Mouse (Mus musculus): ENCODE results near the gene Ntrk2.

Ntrk2 gene

GRCm38 (mm10) chr13:59110107-59110506, 303.7 kb downstream of the Ntrk2 start:
- DNase-seq (ENCODE audit: low read depth, low spot score): no peak

- no peak for DNase-seq (ENCODE audit: low read depth, low spot score)
These were observed 308.3 kb downstream of the Ntrk2 start for GRCm38 (mm10) chr13:59114684-59115083.

- no peak for DNase-seq (ENCODE audit: low read depth, low spot score)
These were observed 309.2 kb downstream of the Ntrk2 start for GRCm38 (mm10) chr13:59115551-59115950.

GRCm38 (mm10) chr13:59117233-59117632, 310.9 kb downstream of the Ntrk2 start:
- no peak for DNase-seq (ENCODE audit: low read depth, low spot score)

- no peak for DNase-seq (ENCODE audit: low read depth, low spot score)
These were observed 313.4 kb downstream of the Ntrk2 start for GRCm38 (mm10) chr13:59119596-59120394.

DNA sequence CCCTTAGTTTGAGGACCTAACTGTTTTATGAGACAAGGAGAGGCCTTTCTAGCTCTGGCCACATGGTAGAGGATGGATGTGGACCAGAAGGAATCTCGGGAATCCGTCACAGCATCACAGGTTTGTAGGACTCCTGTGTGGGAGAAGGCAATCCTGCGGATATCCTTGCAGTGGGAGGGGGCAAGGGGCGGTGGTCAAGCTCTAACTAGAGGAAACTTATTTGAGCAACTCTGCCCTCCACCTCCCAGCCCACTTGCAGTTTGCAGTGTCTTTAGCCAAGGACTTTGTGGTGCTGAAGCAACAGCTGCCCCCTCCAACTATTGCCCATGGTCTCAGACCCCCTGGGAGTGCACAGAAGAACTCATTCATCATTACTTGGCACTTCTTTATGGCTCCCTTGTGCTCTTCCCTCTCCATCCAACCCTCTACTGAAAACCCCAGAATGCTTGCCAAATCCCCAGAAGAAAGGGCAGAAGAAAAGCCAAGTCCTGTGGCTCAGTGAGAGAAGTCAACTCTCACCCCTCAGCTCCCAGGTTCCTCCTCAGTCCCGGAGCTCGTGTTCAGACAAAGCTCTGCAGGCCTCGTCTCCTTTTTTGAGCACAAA, 336.9 kb downstream of the Ntrk2 start:
- no peak for DNase-seq (ENCODE audit: low read depth, low spot score)

- DNase-seq (ENCODE audit: low read depth, low spot score): no peak
These were observed 338.0 kb downstream of the Ntrk2 start for GRCm38 (mm10) chr13:59144321-59144856.

DNA sequence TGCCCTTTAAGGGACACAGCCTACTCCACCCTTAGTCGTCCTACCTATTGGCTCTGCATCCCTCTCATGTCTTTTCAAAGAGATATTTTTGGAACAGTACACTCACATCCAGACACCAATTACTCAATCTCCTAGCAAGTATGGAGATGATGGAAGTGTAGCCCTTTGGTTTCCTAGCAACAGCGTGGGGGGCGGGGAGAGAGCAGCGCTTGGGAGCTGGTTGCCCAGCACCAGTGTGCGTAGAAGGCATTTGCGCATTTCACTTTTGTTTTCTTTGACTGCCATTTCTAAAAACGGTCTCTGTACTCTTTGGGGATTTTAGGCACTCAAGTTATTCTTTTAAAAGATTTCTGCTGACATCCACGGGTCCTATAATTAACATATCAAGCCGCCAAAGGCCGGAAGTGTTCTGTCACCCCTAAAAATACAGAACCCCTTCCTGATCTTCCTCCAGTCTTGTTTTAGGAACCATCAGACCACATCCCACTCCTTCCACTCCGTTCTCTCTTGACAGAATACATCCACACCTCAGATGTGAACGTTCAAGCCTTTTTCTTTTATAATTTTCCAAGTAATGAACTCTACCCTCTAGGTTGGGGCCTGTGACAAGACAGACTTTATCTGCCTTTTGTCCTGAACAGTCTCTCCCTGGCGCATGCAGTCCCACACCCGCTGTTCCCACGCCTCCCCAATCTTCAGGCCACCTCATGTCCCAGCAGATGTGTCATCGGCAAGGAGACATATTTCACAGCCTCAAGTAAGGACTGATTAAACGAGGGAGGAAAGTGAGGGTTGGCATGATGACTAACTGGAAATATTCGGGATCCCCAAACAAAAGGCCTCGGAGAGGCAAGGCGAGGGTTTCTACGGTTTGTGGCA, 339.5 kb downstream of the Ntrk2 start:
- no peak for DNase-seq (ENCODE audit: low read depth, low spot score)

GRCm38 (mm10) chr13:59146616-59147015, 340.2 kb downstream of the Ntrk2 start:
- DNase-seq (ENCODE audit: low read depth, low spot score): no peak

GRCm38 (mm10) chr13:59147976-59148375, 341.6 kb downstream of the Ntrk2 start:
- no peak for DNase-seq (ENCODE audit: low read depth, low spot score)

- no peak for DNase-seq (ENCODE audit: low read depth, low spot score)
These were observed 342.4 kb downstream of the Ntrk2 start for GRCm38 (mm10) chr13:59148793-59149192.

GRCm38 (mm10) chr13:59164015-59164414, 357.6 kb downstream of the Ntrk2 start:
- no peak for DNase-seq (ENCODE audit: low read depth, low spot score)

DNA sequence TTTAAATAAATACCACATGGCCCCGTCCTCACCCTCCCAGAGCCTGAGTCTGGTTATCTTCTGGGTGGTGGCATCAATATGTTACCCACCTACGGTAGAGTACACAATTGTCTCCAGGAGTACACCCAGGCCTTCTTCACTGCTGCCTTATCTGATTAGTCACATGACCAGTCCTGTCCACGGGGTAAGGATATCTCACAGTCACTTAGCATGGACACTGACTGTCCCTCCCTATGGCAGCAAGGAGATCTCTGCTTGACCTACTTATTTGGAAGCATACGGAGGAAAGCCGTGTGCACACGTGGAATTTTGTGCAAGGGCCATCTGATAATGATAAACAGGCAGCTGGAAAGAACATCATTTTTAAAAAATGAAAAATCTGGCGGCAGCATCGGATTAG, 367.5 kb downstream of the Ntrk2 start:
- DNase-seq (ENCODE audit: low read depth, low spot score): no peak

DNA sequence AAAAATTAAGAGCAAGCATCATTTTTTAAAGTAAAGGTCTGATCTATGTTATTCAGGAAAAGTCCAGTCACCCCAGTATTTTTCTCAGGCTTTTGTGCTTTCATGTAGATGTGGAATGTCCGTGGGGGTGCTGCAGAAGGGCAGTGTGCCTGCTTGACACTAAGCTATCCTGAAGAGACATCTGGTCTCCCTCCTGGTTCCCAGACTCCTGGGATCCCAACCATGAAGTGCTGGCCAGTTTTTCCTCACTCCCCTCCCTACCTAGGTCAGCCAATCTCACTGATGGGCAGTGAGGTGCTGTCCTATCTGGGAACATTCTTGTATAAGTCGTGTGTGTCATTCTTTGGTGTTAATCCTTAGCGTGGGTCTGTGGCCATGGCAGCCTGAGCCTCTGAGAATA, 369.7 kb downstream of the Ntrk2 start:
- no peak for DNase-seq (ENCODE audit: low read depth, low spot score)

DNA sequence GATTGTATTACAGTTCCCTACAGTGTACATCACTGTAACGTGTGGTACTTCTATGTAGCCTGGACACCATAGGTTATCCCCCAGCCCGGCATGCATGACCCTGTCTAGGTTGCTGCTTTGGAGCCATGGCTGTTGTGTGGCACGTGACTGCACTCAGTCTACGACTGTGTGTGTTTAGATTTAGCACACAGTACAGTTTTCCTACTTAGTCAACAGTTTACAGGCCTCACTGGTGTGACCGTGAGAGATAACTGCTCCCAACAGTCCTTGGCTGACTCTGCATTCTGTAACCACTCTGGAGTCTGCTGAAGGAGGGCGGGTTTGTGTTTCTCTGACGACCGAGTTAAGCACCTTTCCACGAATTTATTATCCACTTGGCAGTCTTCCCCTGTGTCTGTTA, 370.1 kb downstream of the Ntrk2 start:
- DNase-seq (ENCODE audit: low read depth, low spot score): no peak

GRCm38 (mm10) chr13:59177003-59177402, 370.6 kb downstream of the Ntrk2 start:
- no peak for DNase-seq (ENCODE audit: low read depth, low spot score)

GRCm38 (mm10) chr13:59179986-59180385, 373.6 kb downstream of the Ntrk2 start:
- DNase-seq (ENCODE audit: low read depth, low spot score): no peak

DNA sequence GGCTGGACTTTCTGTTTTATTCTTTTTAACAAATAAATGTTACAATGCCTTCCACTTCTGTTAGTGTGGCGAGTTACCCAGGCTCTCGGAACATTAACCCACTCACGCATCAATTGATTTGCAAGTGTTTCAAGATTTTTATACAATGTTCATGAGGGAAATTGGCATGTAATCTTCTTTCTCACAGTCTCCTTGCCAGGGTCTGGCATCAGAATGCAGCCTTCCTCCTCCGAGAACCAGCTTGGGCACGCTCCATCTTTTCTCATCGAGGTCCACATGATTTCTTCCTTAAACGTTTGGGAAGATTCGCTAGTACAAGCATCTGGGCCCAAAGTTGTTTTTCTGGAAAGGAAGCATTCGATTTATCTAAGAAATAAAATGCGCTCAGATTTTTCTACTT, 374.4 kb downstream of the Ntrk2 start:
- DNase-seq (ENCODE audit: low read depth, low spot score): no peak

GRCm38 (mm10) chr13:59181188-59181947, 375.0 kb downstream of the Ntrk2 start:
- no peak for DNase-seq (ENCODE audit: low read depth, low spot score)

GRCm38 (mm10) chr13:59182630-59183029, 376.3 kb downstream of the Ntrk2 start:
- no peak for DNase-seq (ENCODE audit: low read depth, low spot score)
